Mouse (Mus musculus) G1E (cell line): ENCODE measurements around the gene Stradb.

Experiments used
- CTCF ChIP-seq: IDR thresholded peaks from 2 replicates; pipeline ENCODE4 v1.5.1; 2012; ENCODE audit warnings: low read depth, low read length, inconsistent platforms, mixed read lengths
- GATA1 ChIP-seq: IDR thresholded peaks from 2 replicates; pipeline ENCODE4 v1.6.1; 2012; ENCODE audit warnings: borderline replicate concordance, low read length, inconsistent platforms, mixed read lengths
- GATA2 ChIP-seq: IDR thresholded peaks from 2 replicates; pipeline ENCODE4 v1.6.1; 2012; ENCODE audit warnings: low read depth, low read length, inconsistent platforms, borderline replicate concordance
- POLR2AphosphoS5 ChIP-seq: IDR thresholded peaks from 2 replicates; pipeline ENCODE4 v1.6.1; 2012; ENCODE audit warnings: low read depth, low read length, inconsistent platforms; ENCODE audit not compliant: insufficient replicate concordance
- TAL1 ChIP-seq: conservative IDR thresholded peaks from 2 replicates; pipeline ENCODE4 v1.6.1; 2012; ENCODE audit warnings: low read depth, low read length, inconsistent platforms, mixed read lengths

DNA sequence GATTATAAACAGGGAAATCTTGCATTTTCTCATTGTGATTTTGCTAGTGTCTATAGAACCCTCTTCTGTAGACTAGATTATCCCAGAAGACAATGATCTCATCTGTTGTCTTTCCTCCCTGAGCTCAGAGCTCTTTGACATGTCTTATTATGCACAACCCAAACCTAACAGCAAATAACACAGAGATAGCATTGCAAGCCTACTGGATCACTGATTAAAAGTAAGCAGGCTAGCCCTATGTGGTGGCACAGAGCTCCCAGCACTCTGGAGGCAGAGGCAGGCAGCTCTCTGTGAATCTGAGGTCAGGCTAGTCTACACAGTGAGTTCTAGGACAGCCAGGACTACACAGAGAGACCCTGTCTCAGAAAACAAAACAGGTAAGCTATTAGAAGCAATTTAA, 10.5 kb upstream of the Stradb start:
- TF ChIP-seq CTCF = no peak
- TF ChIP-seq TAL1 = no peak
- TF ChIP-seq GATA1 = no peak
- no peak for TF ChIP-seq GATA2
- TF ChIP-seq POLR2AphosphoS5 = no peak
